8 mouse cellular contexts compared by ENCODE assay signal in genomic region chr4:95008175-95009057, GRCm38 (mm10). TPM values are rescaled to one million over a fixed set of nuclear protein-coding genes. Genes with fewer than 3 reads are reported as not detected.
A peak's percentile ranks its signal among the peaks of the same experiment; 100 is the strongest.
DNase-seq lines count a peak whose midpoint lies in the region; ATAC-seq lines count a peak whose summit lies in the region.

No protein-coding gene starts in this region.

- no peak overlapping the region for H3K27ac ChIP-seq in hindbrain, embryonic 16.5 days (ENCODE audit: low read depth, low read length)

- no peaks in the 10 kb centered on the region for H3K9me3 ChIP-seq in hindbrain, embryonic 16.5 days (ENCODE audit: control insufficient read depth, low read length)

- H3K9ac ChIP-seq in hindbrain, embryonic 16.5 days (ENCODE audit: low read depth, low read length) = no peak overlapping the region

- H3K4me2 ChIP-seq in hindbrain, embryonic 16.5 days (ENCODE audit: low read length) = no peak overlapping the region

- 44% methylated on average over 13 of the region's 13 CpGs for WGBS in hindbrain, embryonic 16.5 days

- DNase-seq in MN1 (ENCODE audit: low spot score) = peak; percentile 52
- peak; percentile 45 for DNase-seq in cerebellum, adult 11-12 months
- peak; percentile 76 for DNase-seq in forelimb bud, embryonic 11.5 days (ENCODE audit: low read depth, low spot score)
- DNase-seq in layer of hippocampus, postnatal 25 days (ENCODE audit: extremely low spot score in 1 of 2, low spot score in 1 of 2) = peak; percentile 64 to 91
- peak; percentile 68 for DNase-seq in right cerebral cortex, adult 18-20 months
- DNase-seq in urinary bladder, postnatal 14 days (ENCODE audit: low spot score) = peak; percentile 74

- H3K4me1 ChIP-seq in hindbrain, embryonic 16.5 days (ENCODE audit: control insufficient read depth, insufficient read depth, low read depth, low read length) = peaks cover 2% of the 10 kb centered on the region; the same call in 1 of the 2 replicates

- no peaks in the 10 kb centered on the region for H3K27me3 ChIP-seq in hindbrain, embryonic 16.5 days (replicated peaks; ENCODE audit: control insufficient read depth, insufficient read depth, low read length)

- ATAC-seq in hindbrain, embryonic 16.5 days = peak; percentile 90
- peak; percentile 90 for ATAC-seq in megakaryocyte, adult 5-6 weeks (ENCODE audit: poor library complexity, severe bottlenecking)

- no peak overlapping the region for H3K4me3 ChIP-seq in hindbrain, embryonic 16.5 days (ENCODE audit: low read length)

- H3K36me3 ChIP-seq in hindbrain, embryonic 16.5 days (ENCODE audit: control insufficient read depth, insufficient read depth, low read length) = no peaks in the 10 kb centered on the region

RNA-seq across cellular contexts. Expression of gene Mysm1, which starts 29.5 kb away (rescaled TPM):
- polyA plus RNA-seq in hindbrain, embryonic 16.5 days (2015; fragmentation: Nextera tagmentation; extraction: Ambion mirVana) = 22.4 and 22.5 TPM in 2 replicates
- total RNA-seq in layer of hippocampus, postnatal 25 days (2021) = 10 to 100 TPM; 24.8 to 37.7 TPM
- 35.7 and 54.4 TPM in 2 replicates for total RNA-seq in megakaryocyte, adult 5-6 weeks (2015)
- 38.6 and 58.9 TPM in 2 replicates for total RNA-seq in megakaryocyte, adult 5-6 weeks (2017)

RNA-seq across cellular contexts. Expression of gene Jun, which starts 43.6 kb away (rescaled TPM):
- polyA plus RNA-seq in hindbrain, embryonic 16.5 days (2015; fragmentation: Nextera tagmentation; extraction: Ambion mirVana) = 62.9 and 63.7 TPM in 2 replicates
- 100 to 1,000 TPM in 1 of 2 experiments, 10 to 100 TPM in 1; 90.0 to 105 TPM for total RNA-seq in layer of hippocampus, postnatal 25 days (2021)
- 88.4 and 91.5 TPM in 2 replicates for total RNA-seq in megakaryocyte, adult 5-6 weeks (2015)
- total RNA-seq in megakaryocyte, adult 5-6 weeks (2017) = 141 and 162 TPM in 2 replicates
